Mouse (Mus musculus) kidney, postnatal 0 days (tissue): ENCODE data around the gene Spz1. TPM values are rescaled to one million over a fixed set of nuclear protein-coding genes. Genes with fewer than 3 reads are reported as not detected.
A peak's percentile ranks its signal among the peaks of the same experiment; 100 is the strongest.

Experiments used
- ATAC-seq: fragments of 200-750 bp; cut with Nextera tagmentation; replicated peaks from 2 replicates; pipeline ENCODE4 v1.8.0; 2017; ENCODE audit warnings: low read depth, moderate number of reproducible peaks, moderate TSS enrichment, moderate library complexity; ENCODE audit not compliant: low FRiP score
- DNase-seq: peaks from one replicate; pipeline ENCODE4 v3.0.0-alpha.2; 2016; ENCODE audit warnings: low spot score
- H3K27ac ChIP-seq: fragments of 300-500 bp; sonication (generic); 2 replicates; pipeline ENCODE4 v1.5.1; 2014; ENCODE audit warnings: mild to moderate bottlenecking
- H3K27me3 ChIP-seq: fragments of 300-500 bp; sonication (generic); 2 replicates; pipeline ENCODE4 v1.6.1; 2014; ENCODE audit warnings: low read length, mixed read lengths; ENCODE audit not compliant: insufficient read depth
- H3K36me3 ChIP-seq: fragments of 300-500 bp; sonication (generic); 2 replicates; pipeline ENCODE4 v1.6.1; 2014; ENCODE audit warnings: low read length, mixed read lengths; ENCODE audit not compliant: insufficient read depth
- H3K4me1 ChIP-seq: fragments of 300-500 bp; sonication (generic); replicated peaks from 2 replicates; pipeline ENCODE4 v1.6.1; 2014; ENCODE audit warnings: antibody characterized with exemption, low read length, mixed read lengths; ENCODE audit not compliant: insufficient read depth
- H3K4me2 ChIP-seq: fragments of 300-500 bp; sonication (generic); 2 replicates; pipeline ENCODE4 v1.6.1; 2014; ENCODE audit warnings: mild to moderate bottlenecking, low read length, moderate library complexity, mixed read lengths
- H3K4me3 ChIP-seq: fragments of 300-500 bp; sonication (generic); replicated peaks from 2 replicates; pipeline ENCODE4 v1.5.1; 2014; ENCODE audit warnings: low read depth, low read length
- H3K9ac ChIP-seq: fragments of 300-500 bp; sonication (generic); 2 replicates; pipeline ENCODE4 v1.6.1; 2014; ENCODE audit warnings: low read depth, low read length
- H3K9me3 ChIP-seq: fragments of 300-500 bp; sonication (generic); replicated peaks from 2 replicates; pipeline ENCODE4 v1.6.1; 2016; ENCODE audit warnings: low read length, inconsistent platforms, mixed read lengths
- CTCF ChIP-seq: IDR thresholded peaks from 2 replicates; pipeline ENCODE4 v1.5.1; 2016; ENCODE audit warnings: antibody characterized with exemption, low read depth, mild to moderate bottlenecking, moderate library complexity
- WGBS: fragments of 180-500 bp; shearing (Covaris S2); extraction: QIAGEN DNeasy Blood & Tissue Kit; methylation state at CpG from one replicate; pipeline ENCODE4 v1.1.7; 2014; 5-methylcytosine and 5-hydroxymethylcytosine counted together
- polyA plus RNA-seq: library from polyadenylated mRNA; unstranded; fragments of >200 nt; fragmentation: Nextera tagmentation; extraction: Ambion mirVana; gene quantifications from 2 replicates; pipeline ENCODE4 v1.2.1, GENCODE M21; 2015

Spz1 gene
- polyA plus RNA-seq, 1 experiment from 2014 or later: not detected

- no peak overlapping the region for H3K4me2 ChIP-seq
- peak; percentile 67 for DNase-seq
These were observed 19.4 kb downstream of the Spz1 start for GRCm38 (mm10) chr13:92556458-92557126.

GRCm38 (mm10) chr13:92547093-92547492, 28.9 kb downstream of the Spz1 start:
- no peak overlapping the region for H3K4me2 ChIP-seq
- ATAC-seq: no peak
- no peak overlapping the region for H3K27ac ChIP-seq
- H3K4me3 ChIP-seq: no peak overlapping the region
- DNase-seq: no peak
- H3K9ac ChIP-seq: no peak overlapping the region
- WGBS: 83% methylated on average over 4 of the region's 4 CpGs
- no peaks in the 10 kb centered on the region for H3K27me3 ChIP-seq
- H3K36me3 ChIP-seq: no peaks in the 10 kb centered on the region
- H3K4me1 ChIP-seq: no peaks in the 10 kb centered on the region
- 0 out of 2 replicates have a peak, but pooled peaks cover 10% of the 10 kb centered on the region for H3K9me3 ChIP-seq
- no peak for TF ChIP-seq CTCF

More at GRCm38 (mm10) chr13:92556458-92557126, 19.4 kb downstream of the Spz1 start:
- TF ChIP-seq CTCF: no peak
- Histone ChIP-seq H3K27me3 (no peaks in the 10 kb centered on the region), H3K27ac (no peak overlapping the region), H3K9me3 (no peaks in the 10 kb centered on the region), H3K36me3 (no peaks in the 10 kb centered on the region), H3K9ac (no peak overlapping the region), H3K4me3 (no peak overlapping the region), H3K4me1 (no peaks in the 10 kb centered on the region)
- no peak for ATAC-seq
- 17% methylated on average over 8 of the region's 8 CpGs for WGBS

GRCm38 (mm10) chr13:92540997-92541396, 35.0 kb downstream of the Spz1 start:
- Histone ChIP-seq H3K27ac (no peak overlapping the region), H3K9me3 (no peaks in the 10 kb centered on the region), H3K4me2 (no peak overlapping the region), H3K36me3 (no peaks in the 10 kb centered on the region), H3K27me3 (no peaks in the 10 kb centered on the region), H3K9ac (no peak overlapping the region), H3K4me3 (no peak overlapping the region), H3K4me1 (no peaks in the 10 kb centered on the region)
- WGBS: 81% methylated on average over 6 of the region's 6 CpGs
- no peak for ATAC-seq
- DNase-seq: no peak
- no peak for TF ChIP-seq CTCF

- Histone ChIP-seq H3K27me3 (no peaks in the 10 kb centered on the region), H3K9me3 (no peaks in the 10 kb centered on the region), H3K4me1 (no peaks in the 10 kb centered on the region), H3K27ac (no peak overlapping the region), H3K4me3 (no peak overlapping the region), H3K36me3 (no peaks in the 10 kb centered on the region), H3K4me2 (no peak overlapping the region), H3K9ac (no peak overlapping the region)
- 76% methylated on average over 4 of the region's 4 CpGs for WGBS
- no peak for DNase-seq
- ATAC-seq: no peak
- no peak for TF ChIP-seq CTCF
These were observed 36.8 kb downstream of the Spz1 start for GRCm38 (mm10) chr13:92539126-92539525.

GRCm38 (mm10) chr13:92533801-92534200, 42.2 kb downstream of the Spz1 start:
- H3K27ac ChIP-seq: no peak overlapping the region
- H3K4me1 ChIP-seq: no peaks in the 10 kb centered on the region
- no peak overlapping the region for H3K4me3 ChIP-seq
- 56% methylated on average over 2 of the region's 2 CpGs for WGBS
- no peak overlapping the region for H3K4me2 ChIP-seq
- ATAC-seq: no peak
- no peak for DNase-seq
- no peak for TF ChIP-seq CTCF
- no peaks in the 10 kb centered on the region for H3K27me3 ChIP-seq
- H3K9ac ChIP-seq: no peak overlapping the region
- no peaks in the 10 kb centered on the region for H3K9me3 ChIP-seq
- H3K36me3 ChIP-seq: no peaks in the 10 kb centered on the region

- ATAC-seq: no peak
- Histone ChIP-seq H3K9ac (no peak overlapping the region), H3K27me3 (no peaks in the 10 kb centered on the region), H3K27ac (no peak overlapping the region), H3K36me3 (no peaks in the 10 kb centered on the region), H3K4me1 (no peaks in the 10 kb centered on the region), H3K9me3 (no peaks in the 10 kb centered on the region), H3K4me2 (no peak overlapping the region), H3K4me3 (no peak overlapping the region)
- WGBS: 82% methylated on average over 2 of the region's 2 CpGs
- no peak for TF ChIP-seq CTCF
- DNase-seq: no peak
These were observed 43.8 kb downstream of the Spz1 start for GRCm38 (mm10) chr13:92532216-92532615.

GRCm38 (mm10) chr13:92531237-92531636, 44.7 kb downstream of the Spz1 start:
- peak overlapping the region; percentile 76 for H3K4me2 ChIP-seq
- 3% methylated on average over 15 of the region's 15 CpGs for WGBS
- peak overlapping the region; percentile 97 for H3K27ac ChIP-seq
- DNase-seq: no peak
- ATAC-seq: no peak
- no peaks in the 10 kb centered on the region for H3K36me3 ChIP-seq
- H3K9me3 ChIP-seq: no peaks in the 10 kb centered on the region
- no peaks in the 10 kb centered on the region for H3K4me1 ChIP-seq
- H3K4me3 ChIP-seq: peak overlapping the region; percentile 75
- peak overlapping the region; percentile 83 for H3K9ac ChIP-seq
- no peaks in the 10 kb centered on the region for H3K27me3 ChIP-seq
- no peak for TF ChIP-seq CTCF
